Mouse (Mus musculus) embryonic facial prominence, embryonic 15.5 days (tissue): Measurements from ENCODE around the gene Tex13c2. TPM values are rescaled to one million over a fixed set of nuclear protein-coding genes. Genes with fewer than 3 reads are reported as not detected.

Experiments used
- ATAC-seq: fragments of 200-750 bp; cut with Nextera tagmentation; 2 replicates; pipeline ENCODE4 v1.8.0; 2017; ENCODE audit warnings: low read depth, moderate TSS enrichment; ENCODE audit not compliant: insufficient number of reproducible peaks, low FRiP score, low TSS enrichment
- H3K27ac ChIP-seq: fragments of 300-500 bp; sonication (generic); replicated peaks from 2 replicates; pipeline ENCODE4 v1.5.1; 2015; ENCODE audit warnings: mild to moderate bottlenecking, inconsistent platforms
- H3K27me3 ChIP-seq: fragments of 300-500 bp; sonication (generic); 2 replicates; pipeline ENCODE4 v1.6.1; 2015; ENCODE audit warnings: inconsistent platforms
- H3K36me3 ChIP-seq: fragments of 300-500 bp; sonication (generic); 2 replicates; pipeline ENCODE4 v1.6.1; 2015; ENCODE audit warnings: mild to moderate bottlenecking, inconsistent platforms
- H3K4me1 ChIP-seq: fragments of 300-500 bp; sonication (generic); 2 replicates; pipeline ENCODE4 v1.6.1; 2015; ENCODE audit warnings: inconsistent platforms
- H3K4me2 ChIP-seq: fragments of 300-500 bp; sonication (generic); replicated peaks from 2 replicates; pipeline ENCODE4 v1.6.1; 2015; ENCODE audit warnings: mild to moderate bottlenecking, inconsistent platforms
- H3K4me3 ChIP-seq: fragments of 300-500 bp; sonication (generic); replicated peaks from 2 replicates; pipeline ENCODE4 v1.5.1; 2015; ENCODE audit warnings: mild to moderate bottlenecking, inconsistent platforms
- H3K9ac ChIP-seq: fragments of 300-500 bp; sonication (generic); 2 replicates; pipeline ENCODE4 v1.6.1; 2015; ENCODE audit warnings: inconsistent platforms
- H3K9me3 ChIP-seq: fragments of 300-500 bp; sonication (generic); replicated peaks from 2 replicates; pipeline ENCODE4 v1.6.1; 2016; ENCODE audit warnings: inconsistent platforms
- WGBS: fragments of 180-500 bp; shearing (Covaris S2); methylation state at CpG from one replicate; pipeline ENCODE4 v1.1.7; 2015; 5-methylcytosine and 5-hydroxymethylcytosine counted together
- polyA plus RNA-seq: library from polyadenylated mRNA; unstranded; fragments of >200 nt; fragmentation: Nextera tagmentation; extraction: Ambion mirVana; gene quantifications from 2 replicates; pipeline ENCODE4 v1.2.1, GENCODE M21; 2015

The Tex13c2 gene
- not detected in 2 replicates for polyA plus RNA-seq

- Histone ChIP-seq H3K4me3 (no peak within 1 kb of the TSS), H3K4me1 (no peaks in the 10 kb centered on the region), H3K27me3 (no peaks in the 10 kb centered on the region), H3K36me3 (no peaks in the 10 kb centered on the region), H3K9me3 (no peaks in the 10 kb centered on the region), H3K9ac (no peak within 1 kb of the TSS), H3K27ac (no peak within 1 kb of the TSS), H3K4me2 (no peak within 1 kb of the TSS)
- no peak for ATAC-seq
- WGBS = 89% methylated on average over 16 of the region's 16 CpGs
Observed at GRCm38 (mm10) chrX:42489446-42489845, at the start of gene Tex13c2. Tex13c2 (plus strand) TSS chrX:42489691.

DNA sequence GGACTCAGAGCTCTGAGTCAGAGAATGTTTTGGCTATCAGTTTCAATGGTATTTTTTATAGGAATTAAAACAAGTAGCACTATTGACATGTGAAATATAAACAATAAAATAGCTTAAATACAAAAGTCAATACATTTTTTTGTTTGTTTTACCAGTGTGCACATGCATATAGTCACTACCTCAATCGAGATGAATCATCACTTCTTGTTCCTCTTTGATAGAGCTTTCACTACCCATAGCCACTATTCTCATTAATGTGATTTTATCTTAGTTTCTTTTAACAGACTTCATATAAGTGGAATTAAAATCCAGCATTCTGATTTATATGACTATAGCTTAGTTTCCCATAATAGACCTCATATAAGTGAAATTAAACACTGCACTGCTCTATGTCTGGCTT, 39.2 kb upstream of the Tex13c2 start:
- Histone ChIP-seq H3K9me3 (no peaks in the 10 kb centered on the region), H3K27me3 (no peaks in the 10 kb centered on the region), H3K4me2 (no peak overlapping the region), H3K9ac (no peak overlapping the region), H3K27ac (no peak overlapping the region), H3K4me1 (no peaks in the 10 kb centered on the region), H3K4me3 (no peak overlapping the region), H3K36me3 (no peaks in the 10 kb centered on the region)
- 76% methylated on average over 1 of the region's 1 CpGs for WGBS
- no peak for ATAC-seq

GRCm38 (mm10) chrX:42453001-42453400, 36.5 kb upstream of the Tex13c2 start:
- Histone ChIP-seq H3K36me3 (no peaks in the 10 kb centered on the region), H3K4me1 (no peaks in the 10 kb centered on the region), H3K9me3 (no peaks in the 10 kb centered on the region), H3K9ac (no peak overlapping the region), H3K4me2 (no peak overlapping the region), H3K27ac (no peak overlapping the region), H3K27me3 (no peaks in the 10 kb centered on the region), H3K4me3 (no peak overlapping the region)
- 80% methylated on average over 1 of the region's 1 CpGs for WGBS
- ATAC-seq = no peak

- Histone ChIP-seq H3K4me2 (no peak overlapping the region), H3K4me3 (no peak overlapping the region)
- ATAC-seq = no peak
Observed at GRCm38 (mm10) chrX:42454533-42454932, 35.0 kb upstream of the Tex13c2 start.

GRCm38 (mm10) chrX:42490336-42490735, 845 bp downstream of the Tex13c2 start:
- Histone ChIP-seq H3K27ac (no peak overlapping the region), H3K27me3 (no peaks in the 10 kb centered on the region), H3K36me3 (no peaks in the 10 kb centered on the region), H3K4me1 (no peaks in the 10 kb centered on the region), H3K4me2 (no peak overlapping the region), H3K9ac (no peak overlapping the region), H3K4me3 (no peak overlapping the region), H3K9me3 (no peaks in the 10 kb centered on the region)
- no peak for ATAC-seq
- 93% methylated on average over 8 of the region's 8 CpGs for WGBS

More at GRCm38 (mm10) chrX:42454533-42454932, 35.0 kb upstream of the Tex13c2 start:
- no peaks in the 10 kb centered on the region for H3K27me3 ChIP-seq
- H3K27ac ChIP-seq = no peak overlapping the region
- 76% methylated on average over 7 of the region's 7 CpGs for WGBS
- H3K9me3 ChIP-seq = no peaks in the 10 kb centered on the region
- H3K9ac ChIP-seq = no peak overlapping the region
- H3K36me3 ChIP-seq = no peaks in the 10 kb centered on the region
- H3K4me1 ChIP-seq = no peaks in the 10 kb centered on the region

DNA sequence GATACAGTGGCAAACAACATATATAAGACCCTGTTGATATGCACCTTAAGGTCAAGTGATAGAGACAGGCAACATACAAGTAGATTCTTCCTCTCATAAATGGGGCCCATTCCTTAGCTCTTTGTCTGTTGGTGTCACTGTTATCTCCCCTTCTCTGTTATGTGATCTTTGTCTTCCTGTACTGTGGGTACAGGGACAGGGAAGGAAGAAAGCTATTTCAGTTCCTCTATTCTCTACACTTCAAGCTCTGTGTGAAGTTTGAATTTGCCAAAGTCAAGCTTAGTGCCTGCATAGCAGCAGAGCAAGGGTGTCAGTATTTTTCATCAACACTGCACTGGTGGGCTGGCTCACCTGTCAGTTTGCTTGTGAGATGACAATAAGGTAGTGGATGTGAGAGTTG, 11.0 kb downstream of the Tex13c2 start:
- Histone ChIP-seq H3K36me3 (no peaks in the 10 kb centered on the region), H3K4me3 (no peak overlapping the region), H3K4me1 (no peaks in the 10 kb centered on the region), H3K4me2 (no peak overlapping the region), H3K27me3 (no peaks in the 10 kb centered on the region), H3K27ac (no peak overlapping the region), H3K9ac (no peak overlapping the region), H3K9me3 (no peaks in the 10 kb centered on the region)
- no peak for ATAC-seq

- H3K4me3 ChIP-seq = no peak within 1 kb of the TSS
- WGBS = 83% methylated on average over 13 of the region's 13 CpGs
- no peak within 1 kb of the TSS for H3K4me2 ChIP-seq
- H3K9ac ChIP-seq = no peak within 1 kb of the TSS
- H3K4me1 ChIP-seq = no peaks in the 10 kb centered on the region
- H3K36me3 ChIP-seq = no peaks in the 10 kb centered on the region
- H3K9me3 ChIP-seq = no peaks in the 10 kb centered on the region
- H3K27me3 ChIP-seq = no peaks in the 10 kb centered on the region
- no peak within 1 kb of the TSS for H3K27ac ChIP-seq
- no peak for ATAC-seq
Observed at GRCm38 (mm10) chrX:42502291-42503043, 13.0 kb downstream of the Tex13c2 start, which contains the start of gene Sh2d1a. Sh2d1a (plus strand) TSS chrX:42502453.

DNA sequence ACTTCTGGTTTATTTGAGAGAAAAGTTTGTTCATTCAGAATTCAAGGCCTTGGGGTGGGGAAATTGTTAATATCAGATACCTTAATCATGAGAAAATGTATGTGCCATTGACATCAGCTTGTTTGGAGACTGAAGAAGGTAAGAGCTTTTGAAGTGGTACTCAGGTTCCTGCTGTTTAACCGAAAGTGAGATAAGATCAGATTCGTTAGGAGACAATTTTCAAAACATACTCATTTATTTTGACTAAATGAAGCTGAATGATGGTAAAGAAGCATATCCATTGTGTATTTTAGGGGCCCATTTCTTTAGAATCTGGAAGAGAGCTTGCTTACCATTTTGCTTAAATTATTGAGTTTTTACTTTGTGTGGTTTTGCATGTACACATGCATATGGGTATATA, 21.6 kb downstream of the Tex13c2 start:
- Histone ChIP-seq H3K9ac (no peak overlapping the region), H3K4me1 (no peaks in the 10 kb centered on the region), H3K9me3 (no peaks in the 10 kb centered on the region), H3K36me3 (no peaks in the 10 kb centered on the region), H3K4me2 (no peak overlapping the region), H3K4me3 (no peak overlapping the region), H3K27me3 (no peaks in the 10 kb centered on the region), H3K27ac (no peak overlapping the region)
- WGBS = 71% methylated on average over 2 of the region's 2 CpGs
- no peak for ATAC-seq

DNA sequence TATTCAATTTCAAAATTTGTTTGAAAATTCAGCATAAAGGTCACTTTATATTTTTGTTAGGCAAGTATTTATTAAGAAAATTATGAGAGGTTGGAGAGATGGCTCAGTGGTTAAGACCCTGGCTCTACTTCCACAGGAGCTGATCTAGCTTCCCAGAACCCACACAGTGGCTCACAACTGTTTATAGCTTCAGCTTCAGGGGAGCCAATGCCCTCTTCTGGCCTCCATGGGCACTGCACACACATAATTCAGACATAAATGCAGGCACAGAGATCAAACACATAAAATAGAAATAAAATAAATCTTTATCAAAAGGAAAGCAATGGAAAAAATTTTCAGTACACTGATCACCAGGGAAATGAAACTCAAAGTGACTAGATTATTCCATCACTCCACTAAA, 23.1 kb downstream of the Tex13c2 start:
- Histone ChIP-seq H3K27me3 (no peaks in the 10 kb centered on the region), H3K4me3 (no peak overlapping the region), H3K9ac (no peak overlapping the region), H3K4me2 (no peak overlapping the region), H3K9me3 (no peaks in the 10 kb centered on the region), H3K4me1 (no peaks in the 10 kb centered on the region), H3K27ac (no peak overlapping the region), H3K36me3 (no peaks in the 10 kb centered on the region)
- ATAC-seq = no peak

GRCm38 (mm10) chrX:42522868-42523267, 33.4 kb downstream of the Tex13c2 start:
- no peak overlapping the region for H3K4me2 ChIP-seq
- H3K27me3 ChIP-seq = no peaks in the 10 kb centered on the region
- H3K4me3 ChIP-seq = no peak overlapping the region
- H3K36me3 ChIP-seq = no peaks in the 10 kb centered on the region
- H3K27ac ChIP-seq = no peak overlapping the region
- WGBS = 67% methylated on average over 2 of the region's 2 CpGs
- H3K9me3 ChIP-seq = no peaks in the 10 kb centered on the region
- H3K9ac ChIP-seq = no peak overlapping the region
- no peaks in the 10 kb centered on the region for H3K4me1 ChIP-seq
- no peak for ATAC-seq

DNA sequence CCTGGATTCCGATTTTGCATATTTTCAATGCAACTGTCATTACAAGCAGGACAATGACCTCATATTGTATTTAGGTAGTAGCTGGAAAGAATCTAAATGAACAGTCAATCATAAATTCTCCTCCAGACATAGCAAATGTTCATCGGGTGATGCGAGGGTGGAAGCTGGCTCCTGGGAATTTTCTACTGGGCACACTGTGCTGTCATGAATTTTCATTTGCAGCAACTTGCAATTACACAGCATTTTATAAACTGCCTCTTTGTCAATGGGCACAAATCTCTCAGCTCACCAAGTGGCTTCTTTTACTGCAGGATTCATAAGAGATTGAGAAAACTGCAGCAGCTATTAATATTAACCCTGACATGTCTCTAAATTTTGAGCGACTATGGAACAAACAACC, 41.2 kb downstream of the Tex13c2 start:
- Histone ChIP-seq H3K27ac (no peak overlapping the region), H3K27me3 (no peaks in the 10 kb centered on the region), H3K36me3 (no peaks in the 10 kb centered on the region), H3K9ac (no peak overlapping the region), H3K4me1 (no peaks in the 10 kb centered on the region), H3K4me3 (no peak overlapping the region), H3K4me2 (no peak overlapping the region), H3K9me3 (no peaks in the 10 kb centered on the region)
- 48% methylated on average over 4 of the region's 4 CpGs for WGBS
- ATAC-seq = no peak
